Mouse (Mus musculus) heart, embryonic 14.5 days (tissue): ENCODE measurements around the gene Olfr132. TPM values are rescaled to one million over a fixed set of nuclear protein-coding genes. Genes with fewer than 3 reads are reported as not detected.

Experiments
- polyA plus RNA-seq: library from polyadenylated mRNA; unstranded; fragments of >200 nt; fragmentation: Nextera tagmentation; extraction: Ambion mirVana; gene quantifications from 2 replicates; pipeline ENCODE4 v1.2.1, GENCODE M21; 2014

The Olfr132 gene
- polyA plus RNA-seq, 1 experiment from 2014 or later = not detected

Other genes starting within 250 kb of the Olfr132 start
- gene Olfr127, start 234.1 kb downstream of the Olfr132 start, polyA plus RNA-seq = not detected in 2 replicates
- not detected in 2 replicates for gene Olfr128, start 214.0 kb downstream of the Olfr132 start, polyA plus RNA-seq
- not detected in 2 replicates for gene Olfr761, start 181.4 kb downstream of the Olfr132 start, polyA plus RNA-seq
- not detected in 2 replicates for gene Olfr129, start 74.4 kb downstream of the Olfr132 start, polyA plus RNA-seq
- not detected in 2 replicates for gene Olfr130, start 70.6 kb downstream of the Olfr132 start, polyA plus RNA-seq
- not detected in 2 replicates for gene Olfr131, start 45.8 kb downstream of the Olfr132 start, polyA plus RNA-seq
- not detected in 2 replicates for gene Olfr133, start 10.8 kb upstream of the Olfr132 start, polyA plus RNA-seq
- not detected in 2 replicates for gene Olfr134, start 36.9 kb upstream of the Olfr132 start, polyA plus RNA-seq
- gene Olfr135, start 69.8 kb upstream of the Olfr132 start, polyA plus RNA-seq = not detected in 2 replicates
- not detected in 2 replicates for gene Olfr138, start 126.5 kb upstream of the Olfr132 start, polyA plus RNA-seq
- not detected in 2 replicates for gene Olfr137, start 173.0 kb upstream of the Olfr132 start, polyA plus RNA-seq
- not detected in 2 replicates for gene Olfr136, start 195.3 kb upstream of the Olfr132 start, polyA plus RNA-seq